Comparison of ENCODE assay signal across 8 mouse cellular contexts in genomic region chr11:95520456-95521072, GRCm38 (mm10). TPM values are rescaled to one million over a fixed set of nuclear protein-coding genes. Genes with fewer than 3 reads are reported as not detected.
DNase-seq lines count a peak whose midpoint lies in the region; ATAC-seq and TF ChIP-seq lines count a peak whose summit lies in the region.

No protein-coding gene starts in this region.

- peak overlapping the region; percentile 43 for H3K4me3 ChIP-seq in forebrain, embryonic 10.5 days
- H3K4me3 ChIP-seq in heart, embryonic 16.5 days (ENCODE audit: low read length), result peak overlapping the region; percentile 39
- H3K4me3 ChIP-seq in liver, embryonic 14.5 days (ENCODE audit: insufficient read depth in 1 of 2, low read depth in 2 of 2, low read length in 2 of 2), result 0 out of 4 replicates have a peak overlapping the region, but pooled peaks of 1 of the 2 experiments have one; percentile 12
- peak overlapping the region; percentile 38 for H3K4me3 ChIP-seq in stomach, embryonic 15.5 days (replicated peaks)

- WGBS in forebrain, embryonic 10.5 days, result 6% methylated on average over 27 of the region's 27 CpGs
- 6% methylated on average over 27 of the region's 27 CpGs for WGBS in heart, embryonic 16.5 days
- WGBS in liver, embryonic 14.5 days (ENCODE audit: insufficient replicate concordance), result 3% methylated on average over 27 of the region's 27 CpGs
- 7% methylated on average over 27 of the region's 27 CpGs for WGBS in stomach, embryonic 15.5 days

- H3K27ac ChIP-seq in forebrain, embryonic 10.5 days, result peak overlapping the region; percentile 81
- no peak overlapping the region for H3K27ac ChIP-seq in heart, embryonic 16.5 days (ENCODE audit: low read length)
- no peak overlapping the region for H3K27ac ChIP-seq in liver, embryonic 14.5 days
- no peak overlapping the region for H3K27ac ChIP-seq in stomach, embryonic 15.5 days

- peak; percentile 69 for ATAC-seq in heart, embryonic 16.5 days (replicated peaks; ENCODE audit: extremely low read depth, insufficient read depth, low FRiP score)
- peak; percentile 62; the same call in 1 of the 2 replicates for ATAC-seq in liver, embryonic 14.5 days (ENCODE audit: insufficient read depth)
- peak; percentile 56; the same call in 1 of the 2 replicates for ATAC-seq in stomach, embryonic 15.5 days (ENCODE audit: insufficient read depth, low FRiP score, low read depth)

- no peak for TF ChIP-seq EP300 in liver, embryonic 14.5 days (IDR thresholded peaks at IDR 0.05; ENCODE audit: low read depth)

- peaks cover 57% of the 10 kb centered on the region for H3K27me3 ChIP-seq in forebrain, embryonic 10.5 days (ENCODE audit: poor library complexity, severe bottlenecking)
- H3K27me3 ChIP-seq in heart, embryonic 16.5 days (ENCODE audit: control insufficient read depth, insufficient read depth, low read length), result peaks cover 17% of the 10 kb centered on the region
- peaks cover 14% of the 10 kb centered on the region for H3K27me3 ChIP-seq in liver, embryonic 14.5 days (ENCODE audit: control insufficient read depth, insufficient read depth, low read length)
- H3K27me3 ChIP-seq in stomach, embryonic 15.5 days (replicated peaks), result peaks cover 7% of the 10 kb centered on the region

- no peaks in the 10 kb centered on the region for H3K9me3 ChIP-seq in forebrain, embryonic 10.5 days
- no peaks in the 10 kb centered on the region for H3K9me3 ChIP-seq in heart, embryonic 16.5 days (replicated peaks; ENCODE audit: control insufficient read depth, low read length)
- no peaks in the 10 kb centered on the region for H3K9me3 ChIP-seq in liver, embryonic 14.5 days (ENCODE audit: control insufficient read depth, low read length)
- no peaks in the 10 kb centered on the region for H3K9me3 ChIP-seq in stomach, embryonic 15.5 days

- peak; percentile 83 to 87 for DNase-seq in CD8-positive naive resting alpha-beta T cell, adult 2 months (ENCODE audit: low read depth in 2 of 2, low spot score in 2 of 2)
- peak; percentile 37 for DNase-seq in c-Kit-negative CD71-positive TER-119-positive erythroid progenitor cells, embryonic 14.5 days (ENCODE audit: low read depth, low spot score)
- peak; percentile 86 for DNase-seq in forebrain, embryonic 10.5 days (ENCODE audit: extremely low spot score, low spot score)
- peak; percentile 86 to 94 for DNase-seq in kidney, postnatal 36 days
- DNase-seq in liver, embryonic 14.5 days (ENCODE audit: low read depth in 3 of 3, low spot score in 3 of 3), result peak; percentile 44 to 58 (median 53)
- DNase-seq in neural tube, embryonic 10.5 days (ENCODE audit: extremely low spot score, low spot score), result peak; percentile 88

- peaks cover 62% of the 10 kb centered on the region for H3K4me1 ChIP-seq in forebrain, embryonic 10.5 days
- H3K4me1 ChIP-seq in heart, embryonic 16.5 days (ENCODE audit: control insufficient read depth, insufficient read depth, low read length), result peaks cover 8% of the 10 kb centered on the region; the same call in 1 of the 2 replicates
- no peaks in the 10 kb centered on the region for H3K4me1 ChIP-seq in liver, embryonic 14.5 days (replicated peaks; ENCODE audit: control insufficient read depth in 2 of 2, insufficient read depth in 2 of 2, low read length in 1 of 2)
- peaks cover 11% of the 10 kb centered on the region; the same call in 1 of the 2 replicates for H3K4me1 ChIP-seq in stomach, embryonic 15.5 days

- H3K9ac ChIP-seq in heart, embryonic 16.5 days (ENCODE audit: low read length), result peak overlapping the region; percentile 31
- no peak overlapping the region for H3K9ac ChIP-seq in liver, embryonic 14.5 days (replicated peaks)
- no peak overlapping the region; the same call in 1 of the 2 replicates for H3K9ac ChIP-seq in stomach, embryonic 15.5 days

- no peaks in the 10 kb centered on the region for H3K36me3 ChIP-seq in forebrain, embryonic 10.5 days (replicated peaks)
- no peaks in the 10 kb centered on the region for H3K36me3 ChIP-seq in heart, embryonic 16.5 days (ENCODE audit: control insufficient read depth, insufficient read depth)
- no peaks in the 10 kb centered on the region for H3K36me3 ChIP-seq in liver, embryonic 14.5 days (replicated peaks; ENCODE audit: control insufficient read depth, insufficient read depth, low read depth)
- no peaks in the 10 kb centered on the region for H3K36me3 ChIP-seq in stomach, embryonic 15.5 days

- peak; percentile 99 for TF ChIP-seq CTCF in liver, embryonic 14.5 days (IDR thresholded peaks at IDR 0.05; ENCODE audit: low read depth)

- H3K4me2 ChIP-seq in heart, embryonic 16.5 days (ENCODE audit: low read depth, low read length), result peak overlapping the region; percentile 63
- peak overlapping the region; percentile 48 for H3K4me2 ChIP-seq in liver, embryonic 14.5 days (ENCODE audit: low read depth)
- peak overlapping the region; percentile 63 for H3K4me2 ChIP-seq in stomach, embryonic 15.5 days

RNA-seq across cellular contexts. Expression of gene Nxph3, which starts 6.2 kb away (rescaled TPM):
- polyA plus RNA-seq in forebrain, embryonic 10.5 days (2016; fragmentation: Nextera tagmentation; extraction: Ambion mirVana), result 0.31 and 0.36 TPM in 2 replicates
- polyA plus RNA-seq in heart, embryonic 16.5 days (2015; fragmentation: Nextera tagmentation; extraction: Ambion mirVana), result 0.07 and 0.14 TPM in 2 replicates
- polyA plus RNA-seq in liver, embryonic 14.5 days (2012; rRNA removed), result 0.03 and 0.08 TPM in 2 replicates
- polyA plus RNA-seq in liver, embryonic 14.5 days (2014; fragmentation: Nextera tagmentation; extraction: Ambion mirVana), result not detected in 2 replicates
- 0.58 and 0.83 TPM in 2 replicates for polyA plus RNA-seq in stomach, embryonic 15.5 days (2015; fragmentation: Nextera tagmentation; extraction: Ambion mirVana)

Comparison
In these comparisons a context has a peak if more than half of its experiments do, and no peak if none do; other contexts are left out.
1. DNase-seq: peak in every context shown above with its lines; median percentile 90 in kidney, postnatal 36 days; 88 in neural tube, embryonic 10.5 days; 86 in forebrain, embryonic 10.5 days; 85 in CD8-positive naive resting alpha-beta T cell, adult 2 months; 53 in liver, embryonic 14.5 days; 37 in c-Kit-negative CD71-positive TER-119-positive erythroid progenitor cells, embryonic 14.5 days.